In the genomic region with DNA sequence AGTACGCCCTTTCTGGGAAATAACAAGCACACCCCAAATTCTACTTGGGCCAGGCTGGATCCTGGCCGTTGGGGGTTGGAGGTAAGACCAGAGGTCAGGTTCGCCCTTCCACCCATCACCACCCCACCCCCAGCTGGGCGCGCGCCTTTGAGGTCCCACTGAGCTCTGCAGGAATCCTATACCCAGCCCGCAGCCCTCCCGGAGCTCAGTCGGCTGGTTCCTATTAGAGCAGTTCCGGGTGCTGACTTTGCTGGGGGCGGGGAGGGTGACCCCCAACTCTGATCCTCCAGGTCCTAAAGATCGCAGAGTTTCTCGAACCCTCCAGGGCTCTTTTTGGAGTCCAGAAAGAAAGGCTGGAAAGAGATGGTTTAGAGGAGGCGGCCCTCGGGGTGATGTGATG, we compare ENCODE assay signal across 8 mouse cellular contexts. TPM values are rescaled to one million over a fixed set of nuclear protein-coding genes. Genes with fewer than 3 reads are reported as not detected.
A peak's percentile ranks its signal among the peaks of the same experiment; 100 is the strongest.
DNase-seq lines count a peak whose midpoint lies in the region; ATAC-seq lines count a peak whose summit lies in the region.

No protein-coding gene starts in this region.

- peak overlapping the region; percentile 47 for H3K4me3 ChIP-seq in brown adipose tissue, adult 24 weeks (ENCODE audit: insufficient read depth, low read depth, low read length)
- peak overlapping the region; percentile 33 for H3K4me3 ChIP-seq in hindbrain, embryonic 14.5 days (replicated peaks; ENCODE audit: low read length)
- H3K4me3 ChIP-seq in midbrain, embryonic 10.5 days, result peak overlapping the region; percentile 58

- H3K9me3 ChIP-seq in hindbrain, embryonic 14.5 days (ENCODE audit: control insufficient read depth, low read length), result no peaks in the 10 kb centered on the region
- H3K9me3 ChIP-seq in midbrain, embryonic 10.5 days (replicated peaks), result no peaks in the 10 kb centered on the region

- no peaks in the 10 kb centered on the region for H3K36me3 ChIP-seq in hindbrain, embryonic 14.5 days (replicated peaks; ENCODE audit: control insufficient read depth, insufficient read depth)
- H3K36me3 ChIP-seq in midbrain, embryonic 10.5 days, result no peaks in the 10 kb centered on the region

- H3K4me2 ChIP-seq in hindbrain, embryonic 14.5 days (replicated peaks), result peak overlapping the region; percentile 63

- no peak overlapping the region for H3K27ac ChIP-seq in brown adipose tissue, adult 24 weeks (replicated peaks; ENCODE audit: low read depth, low read length)
- no peak overlapping the region for H3K27ac ChIP-seq in hindbrain, embryonic 14.5 days
- peak overlapping the region; percentile 76; the same call in 1 of the 2 replicates for H3K27ac ChIP-seq in midbrain, embryonic 10.5 days (replicated peaks)

- peaks cover 36% of the 10 kb centered on the region for H3K27me3 ChIP-seq in hindbrain, embryonic 14.5 days (ENCODE audit: control insufficient read depth, insufficient read depth, low read length)
- H3K27me3 ChIP-seq in midbrain, embryonic 10.5 days (ENCODE audit: low read depth, poor library complexity, severe bottlenecking), result peaks cover 45% of the 10 kb centered on the region

- H3K4me1 ChIP-seq in brown adipose tissue, adult 24 weeks (ENCODE audit: control insufficient read depth, insufficient read depth, insufficient read length, low read length), result peaks cover 5% of the 10 kb centered on the region; the same call in 1 of the 2 replicates
- peaks cover 18% of the 10 kb centered on the region for H3K4me1 ChIP-seq in hindbrain, embryonic 14.5 days (replicated peaks; ENCODE audit: control insufficient read depth, insufficient read depth, low read length)
- peaks cover 49% of the 10 kb centered on the region for H3K4me1 ChIP-seq in midbrain, embryonic 10.5 days

- no peak overlapping the region for H3K9ac ChIP-seq in hindbrain, embryonic 14.5 days

- ATAC-seq in hindbrain, embryonic 14.5 days (ENCODE audit: low FRiP score), result no peak

- 2% methylated on average over 15 of the region's 15 CpGs for WGBS in hindbrain, embryonic 14.5 days
- 3% methylated on average over 15 of the region's 15 CpGs for WGBS in midbrain, embryonic 10.5 days

- intact Hi-C loops in heart, postnatal 14 days (cut with DNase I), result no loop called here

- DNase-seq in heart, adult 11 months, result peak; percentile 92
- no peak for DNase-seq in heart, postnatal 14 days
- no peak for DNase-seq in hindbrain, embryonic 14.5 days (ENCODE audit: low spot score)
- peak; percentile 40 for DNase-seq in midbrain, embryonic 10.5 days (ENCODE audit: low spot score)
- DNase-seq in cerebellum, adult 11-12 months, result no peak
- no peak for DNase-seq in urinary bladder, postnatal 14 days (ENCODE audit: low spot score)
- DNase-seq in right cerebral cortex, postnatal 14 days, result no peak

RNA-seq across cellular contexts. Expression of a gene that starts 0.5 kb away (rescaled TPM):
- 1 to 10 TPM in 1 of 2 experiments, under 1 TPM in 1; 0.78 to 1.0 TPM for total RNA-seq in heart, postnatal 14 days (2021)
- 0.59 TPM in 1 of 2 replicates, not detected in the other for polyA plus RNA-seq in brown adipose tissue, adult 24 weeks (2012; ENCODE audit: insufficient read depth, insufficient read length, missing spikeins)
- 7.2 and 12.0 TPM in 2 replicates for polyA plus RNA-seq in hindbrain, embryonic 14.5 days (2014; fragmentation: Nextera tagmentation; extraction: Ambion mirVana)
- 13.9 and 15.2 TPM in 2 replicates for polyA plus RNA-seq in midbrain, embryonic 10.5 days (2016; fragmentation: Nextera tagmentation; extraction: Ambion mirVana)

RNA-seq across cellular contexts. Expression of a gene that starts 26.8 kb away (rescaled TPM):
- 1 to 10 TPM in 1 of 2 experiments, not detected in 1; 2.8 TPM for total RNA-seq in heart, postnatal 14 days (2021)
- not detected in 2 replicates for polyA plus RNA-seq in brown adipose tissue, adult 24 weeks (2012; ENCODE audit: insufficient read depth, insufficient read length, missing spikeins)
- 2.1 and 3.0 TPM in 2 replicates for polyA plus RNA-seq in hindbrain, embryonic 14.5 days (2014; fragmentation: Nextera tagmentation; extraction: Ambion mirVana)
- 1.1 TPM in 1 of 2 replicates, not detected in the other for polyA plus RNA-seq in midbrain, embryonic 10.5 days (2016; fragmentation: Nextera tagmentation; extraction: Ambion mirVana)

RNA-seq across cellular contexts. Expression of a gene that starts 45.7 kb away (rescaled TPM):
- total RNA-seq in heart, postnatal 14 days (2021), result 10 to 100 TPM; 28.5 to 31.1 TPM
- polyA plus RNA-seq in brown adipose tissue, adult 24 weeks (2012; ENCODE audit: insufficient read depth, insufficient read length, missing spikeins), result 20.3 and 26.1 TPM in 2 replicates
- polyA plus RNA-seq in hindbrain, embryonic 14.5 days (2014; fragmentation: Nextera tagmentation; extraction: Ambion mirVana), result 48.5 and 51.7 TPM in 2 replicates
- 27.2 and 29.3 TPM in 2 replicates for polyA plus RNA-seq in midbrain, embryonic 10.5 days (2016; fragmentation: Nextera tagmentation; extraction: Ambion mirVana)

Comparison
In these comparisons a context has a peak if more than half of its experiments do, and no peak if none do; other contexts are left out.
1. DNase-seq: peak in heart, adult 11 months (single experiment) and midbrain, embryonic 10.5 days (single experiment); none in heart, postnatal 14 days (0 of 2), hindbrain, embryonic 14.5 days (single experiment), cerebellum, adult 11-12 months (single experiment), urinary bladder, postnatal 14 days (single experiment) and right cerebral cortex, postnatal 14 days (single experiment).
2. Peak in every context shown above with its lines, with median percentiles within 50 percentile points of each other: H3K4me3 ChIP-seq.